Mouse (Mus musculus) left cerebral cortex, adult 2 months (tissue): ENCODE measurements around the gene Flot1. TPM values are rescaled to one million over a fixed set of nuclear protein-coding genes. Genes with fewer than 3 reads are reported as not detected.
A peak's percentile ranks its signal among the peaks of the same experiment; 100 is the strongest.

Experiments
- DNase-seq, 2 experiments: peaks; one replicate each; pipeline ENCODE4 v3.0.0; 2021 to 2022; ENCODE audit warnings: low spot score in 2 of 2, mixed read lengths in 1 of 2; ENCODE audit errors: extremely low spot score in 1 of 2
- H3K27ac ChIP-seq: fragments of 200-600 bp; 2 replicates; pipeline ENCODE4 v1.8.1; 2022
- H3K4me3 ChIP-seq: fragments of 200-600 bp; 2 replicates; pipeline ENCODE4 v1.8.1; 2022
- CTCF ChIP-seq: fragments of 200-600 bp; IDR thresholded peaks from 2 replicates; pipeline ENCODE4 v1.8.1; 2022; ENCODE audit warnings: antibody characterized with exemption, mild to moderate bottlenecking, moderate library complexity
- intact Hi-C: fragments of 180-260 bp; cut with DNase I; formaldehyde crosslinking; loops from one replicate; pipeline ENCODE4 v1.15.1; 2025
- microRNA-seq, 2 experiments: library from miRNA; unstranded; fragments of <30 nt; microRNA quantifications; one replicate each; pipeline ENCODE4 v1.2.0; 2021
- total RNA-seq, 2 experiments: library from RNA; stranded (reverse); gene quantifications; 2 replicates each; pipeline ENCODE4 v1.2.3; 2021

The Flot1 gene
- total RNA-seq, 2 experiments from 2014 or later = 137 to 144 TPM

DNA sequence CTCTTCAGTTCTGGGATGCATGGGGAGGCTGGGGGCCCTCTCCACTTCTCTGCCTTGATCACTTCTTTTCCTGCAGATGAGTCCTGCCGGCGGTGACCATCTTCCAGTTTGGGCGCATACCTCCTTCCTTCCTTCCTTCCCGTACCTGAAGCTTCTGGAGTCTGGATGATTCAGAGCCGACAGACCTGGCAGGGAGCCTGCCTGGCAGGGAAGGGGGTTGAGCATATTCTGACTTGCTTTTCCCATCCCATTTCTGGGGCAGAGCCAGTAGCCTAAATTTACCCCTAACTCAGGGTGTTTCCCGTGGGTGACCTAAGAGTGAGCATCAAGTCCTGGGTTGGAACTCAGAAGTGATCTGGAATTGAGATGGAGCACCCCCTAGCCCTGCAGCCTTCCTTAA lies 51.7 kb downstream of the Flot1 start:
- no peak overlapping the region for H3K4me3 ChIP-seq
- DNase-seq = peak; percentile 51 to 67
- TF ChIP-seq CTCF = no peak
- H3K27ac ChIP-seq = peak overlapping the region; percentile 10; the same call in 1 of the 2 replicates
- intact Hi-C loops = loop anchor here (2.0 kb wide), 2 partner anchors 38 to 136 kb away; no protein-coding TSS in a partner anchor

DNA sequence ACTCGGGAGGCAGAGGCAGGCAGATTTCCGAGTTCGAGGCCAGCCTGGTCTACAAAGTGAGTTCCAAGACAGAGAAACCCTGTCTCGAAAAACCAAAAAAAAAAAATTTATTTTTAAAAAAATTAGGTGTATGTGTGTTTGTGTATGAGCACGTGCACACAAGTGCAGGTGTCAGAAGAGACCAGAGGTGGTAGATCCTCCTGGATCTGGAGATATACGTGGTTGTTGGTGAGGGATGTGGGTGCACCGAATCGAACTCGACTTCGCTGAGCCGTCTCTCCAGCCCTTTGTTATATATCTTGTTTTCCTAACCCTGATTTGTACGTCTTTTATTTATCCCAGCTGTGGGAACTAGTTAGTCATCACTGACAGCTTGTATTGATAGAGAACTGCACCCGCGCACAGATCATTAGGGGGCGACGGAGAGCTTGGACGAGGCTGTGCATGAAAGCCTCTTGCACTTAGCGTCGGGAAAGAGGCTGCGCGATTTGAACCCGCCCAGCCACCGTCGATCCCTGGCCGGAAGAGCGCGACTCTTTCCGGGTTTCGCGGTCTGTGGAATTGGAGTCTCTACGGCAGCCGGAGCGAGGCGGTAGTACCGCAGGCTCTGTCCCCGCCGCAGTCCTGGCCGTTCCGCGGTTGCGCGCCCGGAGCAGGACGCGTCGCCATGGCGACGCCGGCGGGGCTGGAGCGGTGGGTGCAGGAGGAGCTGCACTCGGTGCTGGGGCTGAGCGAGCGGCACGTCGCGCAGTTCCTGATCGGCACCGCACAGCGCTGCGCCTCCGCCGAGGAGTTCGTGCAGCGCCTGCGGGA lies 56.4 kb downstream of the Flot1 start, which contains the start of gene Dhx16:
Gene Dhx16 (plus strand): TSS at position 575 of the 813 bp plus-strand sequence.
- intact Hi-C loops = loop anchor here (2.0 kb wide), 1 partner anchor 15 kb away; no protein-coding TSS in a partner anchor
- peak within 1 kb of the TSS; percentile 79 for H3K4me3 ChIP-seq
- peak; percentile 97 for DNase-seq
- peak; percentile 79 for TF ChIP-seq CTCF
- H3K27ac ChIP-seq = peak within 1 kb of the TSS; percentile 83

Small RNA genes within 50 kb of the gene (microRNA-seq; reads per million reads assigned to microRNA genes)
- 0.24 to 0.73 reads per million in 2 experiments for gene Gm28033

Other genes starting within 250 kb of the Flot1 start
- not detected for gene Sfta2, start 221.7 kb upstream of the Flot1 start, total RNA-seq
- not detected for gene Gm9573, start 196.6 kb upstream of the Flot1 start, total RNA-seq
- not detected for gene Mucl3, start 179.5 kb upstream of the Flot1 start, total RNA-seq
- gene Vars2, start 155.6 kb upstream of the Flot1 start, total RNA-seq = 10 to 100 TPM; 33.2 to 42.6 TPM
- 10 to 100 TPM; 34.5 to 35.9 TPM for gene Gtf2h4, start 149.5 kb upstream of the Flot1 start, total RNA-seq
- gene Ddr1, start 118.6 kb upstream of the Flot1 start, total RNA-seq = 10 to 100 TPM; 47.2 to 47.8 TPM
- 10 to 100 TPM; 14.7 to 17.5 TPM for gene Ier3, start 1.5 kb upstream of the Flot1 start, total RNA-seq
- 100 to 1,000 TPM; 417 to 433 TPM for gene Tubb5, start 15.1 kb downstream of the Flot1 start, total RNA-seq
- gene Mdc1, start 18.3 kb downstream of the Flot1 start, total RNA-seq = 10 to 100 TPM; 14.6 to 17.8 TPM
- 1 to 10 TPM; 2.1 to 4.1 TPM for gene Nrm, start 38.1 kb downstream of the Flot1 start, total RNA-seq
- gene Ppp1r18, start 42.4 kb downstream of the Flot1 start, total RNA-seq = 10 to 100 TPM in 1 of 2 experiments, 1 to 10 TPM in 1; 8.5 to 10.8 TPM
- 10 to 100 TPM; 30.0 to 39.7 TPM for gene Dhx16, start 56.6 kb downstream of the Flot1 start, total RNA-seq
- gene 2310061I04Rik, start 74.2 kb downstream of the Flot1 start, total RNA-seq = 10 to 100 TPM; 58.9 to 59.3 TPM
- gene Atat1, start 86.8 kb downstream of the Flot1 start, total RNA-seq = 10 to 100 TPM; 51.8 to 63.6 TPM
- 10 to 100 TPM; 38.0 to 44.3 TPM for gene Mrps18b, start 93.2 kb downstream of the Flot1 start, total RNA-seq
- 10 to 100 TPM; 68.8 to 70.6 TPM for gene Ppp1r10, start 93.2 kb downstream of the Flot1 start, total RNA-seq
- gene Abcf1, start 146.5 kb downstream of the Flot1 start, total RNA-seq = 10 to 100 TPM; 70.4 to 72.6 TPM
- 100 to 1,000 TPM; 186 TPM for gene Gnl1, start 156.6 kb downstream of the Flot1 start, total RNA-seq
- 10 to 100 TPM; 40.8 to 43.9 TPM for gene Prr3, start 157.0 kb downstream of the Flot1 start, total RNA-seq
- gene H2-T24, start 197.3 kb downstream of the Flot1 start, total RNA-seq = 1 to 10 TPM; 1.1 to 2.5 TPM
- 10 to 100 TPM; 13.6 to 17.2 TPM for gene H2-T23, start 209.6 kb downstream of the Flot1 start, total RNA-seq
- 10 to 100 TPM; 13.7 to 14.8 TPM for gene H2-T22, start 219.5 kb downstream of the Flot1 start, total RNA-seq
- gene Gm6034, start 219.7 kb downstream of the Flot1 start, total RNA-seq = not detected
- 1 to 10 TPM; 1.1 to 1.5 TPM for gene Gm11127, start 235.1 kb downstream of the Flot1 start, total RNA-seq